Comparison of ENCODE assay signal across 9 mouse cellular contexts in the genomic region with DNA sequence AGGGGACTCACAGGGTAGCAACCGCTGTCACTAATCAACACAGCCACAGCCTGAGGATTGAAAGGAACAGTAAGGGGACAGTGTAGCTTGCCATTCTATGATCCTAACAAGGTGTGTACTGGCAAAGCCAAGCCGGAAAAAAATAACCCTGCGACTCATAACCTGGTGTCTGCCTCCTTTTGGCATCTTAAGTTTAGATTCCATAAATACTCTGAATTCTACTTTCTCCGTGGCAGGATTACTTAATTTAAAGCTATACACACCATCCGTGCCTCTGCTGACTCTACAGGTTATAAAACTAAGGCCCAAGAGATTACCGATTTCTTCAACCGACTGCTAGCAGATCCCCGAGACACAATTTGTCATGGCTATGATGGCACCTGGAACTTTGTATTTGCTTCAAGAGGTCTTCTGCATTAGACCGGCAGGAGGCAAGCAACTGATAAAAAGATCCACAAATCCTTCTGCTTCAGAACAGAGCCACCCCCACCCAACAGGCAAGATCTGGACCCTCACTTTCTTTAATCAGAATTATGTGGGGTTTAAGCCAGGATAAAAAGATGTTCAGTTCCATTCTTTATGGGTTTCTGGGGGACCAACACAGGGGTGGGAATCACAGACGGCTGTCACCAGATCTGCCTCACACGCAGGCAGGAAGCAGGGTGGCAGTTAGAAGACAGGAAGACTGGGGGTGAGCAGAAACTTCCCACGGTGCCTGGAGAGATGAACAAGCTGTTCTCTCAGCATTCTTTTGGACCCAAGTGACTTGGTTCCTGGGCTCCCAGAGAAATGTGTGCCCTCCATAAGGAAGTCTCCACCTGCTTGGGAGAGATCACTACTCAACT.
DNase-seq lines count a peak whose midpoint lies in the region; ATAC-seq lines count a peak whose summit lies in the region.
"Had no signal": no experiment of that assay in that cellular context is flagged by ENCODE, and none has a peak within 500 bp of the region (broad histone marks: within the 10 kb centered on the region; RNA-seq: fewer than 3 reads in every experiment).

No protein-coding gene starts in this region.

- H3K4me2 ChIP-seq in forebrain, embryonic 14.5 days (ENCODE audit: low read length) = no peak overlapping the region
- no peak overlapping the region for H3K4me2 ChIP-seq in neural tube, embryonic 13.5 days
- H3K4me2 ChIP-seq: hindbrain, embryonic 14.5 days had no signal

- H3K4me1 ChIP-seq in forebrain, embryonic 10.5 days = peaks cover 33% of the 10 kb centered on the region
- H3K4me1 ChIP-seq in forebrain, embryonic 14.5 days (ENCODE audit: control insufficient read depth, insufficient read depth, low read length) = 0 out of 2 replicates have a peak, but pooled peaks cover 3% of the 10 kb centered on the region
- peaks cover 39% of the 10 kb centered on the region for H3K4me1 ChIP-seq in neural tube, embryonic 13.5 days (replicated peaks)

- DNase-seq in forebrain, embryonic 10.5 days (ENCODE audit: extremely low spot score, low spot score) = no peak
- DNase-seq in forebrain, embryonic 14.5 days (ENCODE audit: low spot score) = no peak
- DNase-seq in neural tube, embryonic 10.5 days (ENCODE audit: extremely low spot score, low spot score) = no peak
- peak; percentile 64 for DNase-seq in lung, postnatal 14 days
- DNase-seq in thymus, postnatal 25 days = peak; percentile 75
- no peak for DNase-seq in kidney, postnatal 10 days
- no peak for DNase-seq in testis, postnatal 10 days (ENCODE audit: low spot score)

- peaks cover 12% of the 10 kb centered on the region for H3K36me3 ChIP-seq in forebrain, embryonic 10.5 days (replicated peaks)
- H3K36me3 ChIP-seq in forebrain, embryonic 14.5 days (ENCODE audit: control insufficient read depth, insufficient read depth, low read length) = no peaks in the 10 kb centered on the region
- H3K36me3 ChIP-seq in neural tube, embryonic 13.5 days = no peaks in the 10 kb centered on the region

- 78% methylated on average over 12 of the region's 12 CpGs for WGBS in forebrain, embryonic 10.5 days
- 76% methylated on average over 12 of the region's 12 CpGs for WGBS in forebrain, embryonic 14.5 days
- 55% methylated on average over 12 of the region's 12 CpGs for WGBS in neural tube, embryonic 13.5 days

- no peak for ATAC-seq in forebrain, embryonic 14.5 days
- no peak for ATAC-seq in neural tube, embryonic 13.5 days (ENCODE audit: low read depth)

- no peak overlapping the region for H3K4me3 ChIP-seq in forebrain, embryonic 10.5 days
- no peak overlapping the region for H3K4me3 ChIP-seq in forebrain, embryonic 14.5 days (ENCODE audit: low read depth, low read length)
- no peak overlapping the region for H3K4me3 ChIP-seq in neural tube, embryonic 13.5 days

- no peaks in the 10 kb centered on the region for H3K27me3 ChIP-seq in forebrain, embryonic 10.5 days (ENCODE audit: poor library complexity, severe bottlenecking)
- no peaks in the 10 kb centered on the region for H3K27me3 ChIP-seq in forebrain, embryonic 14.5 days (replicated peaks; ENCODE audit: control insufficient read depth, insufficient read depth, low read length)
- no peaks in the 10 kb centered on the region for H3K27me3 ChIP-seq in neural tube, embryonic 13.5 days

- 0 out of 2 replicates have a peak overlapping the region, but pooled peaks have one; percentile 35 for H3K27ac ChIP-seq in forebrain, embryonic 10.5 days
- no peak overlapping the region for H3K27ac ChIP-seq in forebrain, embryonic 14.5 days (ENCODE audit: low read depth, low read length)
- H3K27ac ChIP-seq in neural tube, embryonic 13.5 days (replicated peaks) = 0 out of 2 replicates have a peak overlapping the region, but pooled peaks have one; percentile 18
- H3K27ac ChIP-seq: hindbrain, embryonic 14.5 days had no signal

- H3K9me3 ChIP-seq in forebrain, embryonic 10.5 days = no peaks in the 10 kb centered on the region
- H3K9me3 ChIP-seq in forebrain, embryonic 14.5 days (replicated peaks; ENCODE audit: control insufficient read depth, low read length) = no peaks in the 10 kb centered on the region
- no peaks in the 10 kb centered on the region for H3K9me3 ChIP-seq in neural tube, embryonic 13.5 days

- H3K9ac ChIP-seq in forebrain, embryonic 14.5 days (ENCODE audit: low read length) = no peak overlapping the region
- H3K9ac ChIP-seq in neural tube, embryonic 13.5 days = no peak overlapping the region
- H3K9ac ChIP-seq: hindbrain, embryonic 14.5 days had no signal

Comparison
In these comparisons a context has a peak if more than half of its experiments do, and no peak if none do; other contexts are left out.
1. DNase-seq: peak in lung, postnatal 14 days (single experiment) and thymus, postnatal 25 days (single experiment); none in forebrain, embryonic 10.5 days (single experiment), forebrain, embryonic 14.5 days (single experiment), neural tube, embryonic 10.5 days (single experiment), kidney, postnatal 10 days (single experiment) and testis, postnatal 10 days (single experiment).